Mouse (Mus musculus) small intestine, adult 2 months (tissue): Measurements from ENCODE around the gene Gm14443. TPM values are rescaled to one million over a fixed set of nuclear protein-coding genes. Genes with fewer than 3 reads are reported as not detected.
"Not testable (repeated sequence)": the region's sequence is repeated elsewhere in the genome, so short reads cannot be mapped to it uniquely, and the experiment has no call there.

Experiments used
- H3K27ac ChIP-seq: fragments of 200-500 bp; 2 replicates; pipeline ENCODE4 v1.5.1; 2012; ENCODE audit warnings: low read depth, low read length, control low read depth, inconsistent platforms; ENCODE audit not compliant: insufficient read depth
- H3K27me3 ChIP-seq: fragments of 200-500 bp; 2 replicates; pipeline ENCODE4 v1.6.1; 2012; ENCODE audit warnings: mild to moderate bottlenecking, moderate library complexity, low read length, inconsistent platforms; ENCODE audit not compliant: control insufficient read depth, insufficient read depth
- H3K36me3 ChIP-seq: fragments of 200-500 bp; 2 replicates; pipeline ENCODE4 v1.6.1; 2012; ENCODE audit warnings: mild to moderate bottlenecking, low read length, control low read depth, inconsistent platforms; ENCODE audit not compliant: control insufficient read depth, insufficient read depth
- H3K4me1 ChIP-seq: fragments of 200-500 bp; 2 replicates; pipeline ENCODE4 v1.6.1; 2012; ENCODE audit warnings: low read length, inconsistent platforms, mixed read lengths; ENCODE audit not compliant: control insufficient read depth, insufficient read depth, insufficient read length
- H3K4me3 ChIP-seq: fragments of 200-500 bp; 2 replicates; pipeline ENCODE4 v1.5.1; 2012; ENCODE audit warnings: low read depth, mild to moderate bottlenecking, control low read depth, inconsistent platforms, low read length, moderate library complexity
- CTCF ChIP-seq: fragments of 200-500 bp; IDR thresholded peaks from 2 replicates; pipeline ENCODE4 v1.5.1; 2012; ENCODE audit warnings: low read depth, mild to moderate bottlenecking, control low read depth, inconsistent platforms, low read length, moderate library complexity, mixed read lengths; ENCODE audit not compliant: insufficient replicate concordance, insufficient read length; ENCODE audit errors: extremely low read depth
- POLR2A ChIP-seq: fragments of 200-500 bp; IDR thresholded peaks from 2 replicates; pipeline ENCODE4 v1.6.1; 2012; ENCODE audit warnings: low read depth, mild to moderate bottlenecking, control low read depth, inconsistent platforms, low read length, moderate library complexity
- WGBS: fragments of 180-500 bp; shearing (Covaris S2); methylation state at CpG from one replicate; pipeline ENCODE4 v1.1.7; 2018; 5-methylcytosine and 5-hydroxymethylcytosine counted together
- polyA plus RNA-seq: library from polyadenylated mRNA; depleted of rRNA; stranded (reverse); fragments of >200 nt; gene quantifications from 2 replicates; pipeline ENCODE4 v1.2.3, GENCODE M21; 2012; rRNA removed

Gene Gm14443
- polyA plus RNA-seq, 1 experiment = 0.03 TPM

DNA sequence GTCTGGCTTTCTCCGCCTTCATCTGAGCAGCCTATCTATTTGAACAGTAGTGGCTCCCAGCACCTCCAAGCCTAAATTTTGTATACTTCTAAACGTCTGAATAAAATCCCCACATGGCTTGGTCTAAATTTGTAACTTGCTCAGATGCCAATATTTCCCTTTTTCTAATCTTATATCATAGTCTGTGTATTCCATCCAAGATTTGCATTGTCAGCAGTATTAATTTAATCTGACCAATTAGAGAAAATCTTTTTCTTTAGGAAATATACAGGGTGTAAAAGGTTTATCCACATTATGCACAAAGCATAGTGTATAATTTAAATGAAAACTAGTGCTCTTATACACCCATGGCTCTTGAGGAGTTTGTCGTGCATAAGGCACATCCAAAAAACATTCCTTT is 17.0 kb downstream of the Gm14443 start:
- H3K4me1 ChIP-seq = no peaks in the 10 kb centered on the region
- H3K27ac ChIP-seq = no peak overlapping the region
- 83% methylated on average over 3 of the region's 3 CpGs for WGBS
- H3K4me3 ChIP-seq = no peak overlapping the region
- H3K36me3 ChIP-seq = no peaks in the 10 kb centered on the region
- H3K27me3 ChIP-seq = no peaks in the 10 kb centered on the region
- TF ChIP-seq POLR2A (no peak), CTCF (no peak)

DNA sequence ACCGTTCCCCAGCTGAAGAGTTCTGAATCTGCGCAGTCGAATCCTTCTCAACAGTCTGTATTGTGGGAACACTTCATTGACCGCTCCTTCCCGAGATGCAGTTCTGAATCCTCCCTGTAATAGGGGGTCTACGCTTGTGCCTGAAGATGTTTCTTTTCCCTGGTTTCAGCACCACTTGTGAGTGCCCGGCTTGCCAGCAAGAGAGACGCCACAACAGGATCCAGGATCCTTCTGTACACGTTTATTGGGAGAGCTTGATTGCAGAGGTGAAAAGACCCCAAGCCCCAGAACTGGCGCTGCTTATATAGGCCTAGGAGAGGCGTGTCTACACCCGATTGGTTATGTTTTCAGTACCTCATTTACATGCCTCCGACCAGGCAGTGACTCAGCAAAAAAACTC is 19.0 kb downstream of the Gm14443 start:
- Histone ChIP-seq H3K27me3 (no peaks in the 10 kb centered on the region), H3K36me3 (no peaks in the 10 kb centered on the region), H3K4me3 (no peak overlapping the region), H3K4me1 (no peaks in the 10 kb centered on the region), H3K27ac (no peak overlapping the region)
- no peak for TF ChIP-seq POLR2A
- no peak for TF ChIP-seq CTCF
- WGBS = 93% methylated on average over 13 of the region's 13 CpGs

DNA sequence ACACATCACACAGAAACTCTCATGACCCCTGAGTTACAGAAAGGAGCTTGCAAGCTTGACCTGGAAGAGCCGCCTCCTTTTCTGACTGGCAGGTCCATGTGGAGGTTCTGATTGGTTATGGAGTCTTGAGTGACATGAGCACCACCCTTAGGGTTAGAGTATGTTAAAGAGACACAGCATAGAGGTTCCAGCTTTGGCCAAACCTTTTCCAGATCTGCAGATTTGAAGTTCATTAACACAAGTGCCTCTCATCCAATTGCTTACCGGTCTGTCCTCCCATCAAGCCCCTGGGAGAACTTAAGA is 33.7 kb downstream of the Gm14443 start, which contains the start of gene Gm14399:
Gene Gm14399, minus strand, starts transcription at position 20 of the 303 bp plus-strand sequence.
- H3K36me3 ChIP-seq, H3K27ac ChIP-seq, H3K27me3 ChIP-seq, H3K4me1 ChIP-seq: not testable (repeated sequence)
- WGBS = 0% methylated on average over 1 of the region's 2 CpGs
- H3K4me3 ChIP-seq = peak within 1 kb of the TSS; percentile 75

DNA sequence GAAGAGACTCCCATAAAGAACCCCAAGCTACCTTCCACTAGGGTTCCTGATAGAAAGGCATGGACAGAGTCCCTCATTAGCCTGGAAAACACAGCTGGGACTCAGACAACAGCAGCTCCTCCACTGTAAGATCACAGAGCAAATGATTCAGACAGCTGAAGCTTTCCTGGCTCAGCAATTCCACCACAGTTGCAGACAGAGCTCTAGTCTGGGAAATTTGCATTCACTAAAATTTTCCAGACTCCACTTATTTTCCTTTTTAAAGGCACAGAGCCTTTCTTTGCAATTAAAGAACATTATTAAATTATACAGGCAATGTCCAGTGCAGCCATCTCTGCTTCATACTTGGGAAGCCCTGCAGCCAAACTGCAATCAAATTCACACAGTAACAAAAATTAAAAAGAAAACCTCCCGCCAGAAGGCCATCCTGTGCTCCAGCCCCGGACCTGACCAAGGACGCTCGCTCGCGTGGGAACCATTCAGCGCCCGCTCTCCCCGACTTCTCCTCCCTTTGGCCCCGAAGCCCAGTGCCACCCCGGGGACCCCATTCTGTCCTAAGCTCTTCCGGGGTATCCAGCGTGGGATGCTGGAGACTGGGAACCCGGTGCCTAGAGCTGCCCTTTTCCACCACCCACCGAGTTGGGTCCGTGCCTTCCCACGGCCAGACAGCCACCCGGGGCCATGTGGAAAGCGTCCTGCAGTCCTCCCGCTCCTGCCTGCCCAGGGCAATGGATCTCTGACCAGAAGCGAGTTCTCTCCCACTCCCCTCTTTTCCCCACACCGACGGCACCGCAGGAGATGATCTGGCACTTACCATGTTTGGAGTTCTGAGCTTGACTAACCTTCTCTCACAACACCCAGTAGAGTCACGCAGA is 34.3 kb downstream of the Gm14443 start:
- not testable (repeated sequence) for H3K36me3 ChIP-seq, H3K27me3 ChIP-seq, H3K27ac ChIP-seq, H3K4me1 ChIP-seq
- peak overlapping the region; percentile 75 for H3K4me3 ChIP-seq
- 2% methylated on average over 25 of the region's 25 CpGs for WGBS

DNA sequence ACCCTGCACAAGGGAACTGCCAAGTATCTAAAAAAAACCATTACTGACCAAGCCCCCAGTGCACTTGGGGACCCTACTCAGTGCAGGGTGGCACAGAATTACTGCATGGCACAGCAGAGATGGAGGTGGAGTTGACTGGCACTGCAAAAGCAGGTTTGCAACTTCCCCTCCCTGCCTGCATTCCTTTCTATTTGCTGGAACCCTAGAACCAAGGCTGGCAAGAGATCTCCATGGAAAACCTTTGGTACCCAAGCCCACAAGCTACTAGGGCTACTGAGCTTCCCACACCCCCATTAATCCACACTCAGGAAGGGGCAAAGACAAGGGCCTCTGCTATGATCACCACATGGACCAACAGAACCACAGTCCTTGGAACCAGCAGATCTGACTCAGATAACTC is 35.0 kb downstream of the Gm14443 start:
- H3K27ac ChIP-seq, H3K27me3 ChIP-seq, H3K4me1 ChIP-seq, H3K4me3 ChIP-seq, H3K36me3 ChIP-seq: not testable (repeated sequence)

Other genes starting within 250 kb of the Gm14443 start
- gene Gm14444, start 165.6 kb downstream of the Gm14443 start, polyA plus RNA-seq = not detected in 2 replicates
- not detected in 2 replicates for gene Gm14393, start 108.1 kb downstream of the Gm14443 start, polyA plus RNA-seq
- not detected in 2 replicates for gene Gm14399, start 33.9 kb downstream of the Gm14443 start, polyA plus RNA-seq
- gene Gm14391, start 31.0 kb upstream of the Gm14443 start, polyA plus RNA-seq = 0.79 and 1.1 TPM in 2 replicates
- gene Gm14440, start 99.3 kb upstream of the Gm14443 start, polyA plus RNA-seq = not detected in 2 replicates
- gene Gm4631, start 162.3 kb upstream of the Gm14443 start, polyA plus RNA-seq = 0.14 and 0.27 TPM in 2 replicates
- 0.27 TPM in 1 of 2 replicates, not detected in the other for gene Zfp968, start 196.6 kb upstream of the Gm14443 start, polyA plus RNA-seq